Mouse (Mus musculus) frontal cortex, adult 2 months (tissue): ENCODE measurements around the gene Ptprg. TPM values are rescaled to one million over a fixed set of nuclear protein-coding genes. Genes with fewer than 3 reads are reported as not detected.

Experiments used
- DNase-seq, 2 experiments: peaks; one replicate each; pipeline ENCODE4 v3.0.0; 2022; ENCODE audit warnings: low spot score in 1 of 2; ENCODE audit errors: extremely low spot score in 1 of 2
- polyA plus RNA-seq: library from polyadenylated mRNA; depleted of rRNA; stranded (reverse); fragments of >200 nt; gene quantifications from 2 replicates; pipeline ENCODE4 v1.2.3, GENCODE M21; 2012

The Ptprg gene
- polyA plus RNA-seq, 1 experiment: 37.9 TPM

DNA sequence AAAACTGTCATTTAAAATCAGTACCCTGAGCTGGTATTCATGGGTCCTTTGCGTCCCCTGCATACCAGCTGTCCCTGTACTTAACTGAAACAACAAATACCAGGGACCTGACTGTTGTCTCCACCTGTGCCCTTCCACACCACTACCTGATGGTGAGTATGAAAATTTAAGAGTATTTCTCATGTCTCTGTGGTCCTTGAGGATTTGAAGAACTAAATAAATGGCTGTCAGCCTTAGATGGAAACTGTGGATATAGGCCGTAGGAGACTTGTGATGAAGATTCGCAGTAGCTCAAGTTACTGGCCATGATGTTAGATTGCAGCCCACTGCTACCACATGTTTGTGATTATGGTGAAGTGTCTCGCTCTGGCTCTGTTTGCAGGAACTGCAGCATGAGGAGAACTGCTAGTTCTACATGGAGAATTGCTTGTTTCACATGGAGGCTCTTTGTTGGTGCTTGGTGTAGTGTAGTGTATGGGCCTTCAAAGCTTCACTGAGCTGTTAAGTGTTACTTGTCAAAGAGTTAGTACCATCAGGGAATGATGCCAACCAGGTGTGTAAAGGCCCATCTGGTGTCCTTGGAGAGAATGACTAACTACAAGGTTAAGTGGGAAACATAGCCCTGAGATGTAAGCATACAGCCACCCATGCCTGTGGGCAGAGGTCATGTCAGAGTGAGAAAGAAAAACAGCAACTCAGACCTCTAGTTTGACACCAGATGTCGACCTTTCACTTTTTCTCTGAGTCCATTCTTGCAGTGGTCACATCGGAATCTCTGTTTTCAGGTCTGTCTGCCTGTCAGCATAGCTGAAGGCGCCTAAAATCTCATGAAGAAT lies 518.9 kb downstream of the Ptprg start:
- no peak for DNase-seq

DNA sequence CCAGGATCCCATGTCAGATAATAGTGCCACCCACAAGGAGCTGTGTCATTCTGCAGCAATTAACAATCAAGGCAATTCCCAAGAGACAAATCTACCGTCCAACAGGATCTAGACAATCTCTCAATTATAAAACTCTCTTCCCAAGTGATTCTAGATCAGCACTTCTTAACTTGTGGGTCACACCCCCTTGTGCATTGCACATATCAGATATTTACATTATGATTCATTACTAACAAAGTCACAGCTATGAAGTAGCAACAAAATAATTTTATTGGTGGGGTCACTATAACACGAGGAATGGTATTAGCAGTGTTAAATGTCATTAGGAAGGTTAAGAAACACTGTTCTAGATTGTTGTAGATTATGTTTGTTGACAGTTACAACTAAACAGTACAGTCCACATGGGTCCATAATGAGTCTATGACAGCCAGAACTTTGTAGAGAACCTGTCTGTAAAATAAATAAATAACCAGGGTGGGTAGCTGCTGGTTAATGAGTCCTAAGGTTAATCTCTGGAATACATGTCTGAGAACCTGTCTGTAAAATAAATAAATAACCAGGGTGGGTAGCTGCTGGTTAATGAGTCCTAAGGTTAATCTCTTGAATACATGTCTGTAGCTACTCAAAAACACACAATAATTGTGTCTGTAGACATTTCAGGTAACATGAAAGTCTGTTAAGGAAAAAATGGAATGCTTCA lies 520.2 kb downstream of the Ptprg start:
- DNase-seq: no peak

DNA sequence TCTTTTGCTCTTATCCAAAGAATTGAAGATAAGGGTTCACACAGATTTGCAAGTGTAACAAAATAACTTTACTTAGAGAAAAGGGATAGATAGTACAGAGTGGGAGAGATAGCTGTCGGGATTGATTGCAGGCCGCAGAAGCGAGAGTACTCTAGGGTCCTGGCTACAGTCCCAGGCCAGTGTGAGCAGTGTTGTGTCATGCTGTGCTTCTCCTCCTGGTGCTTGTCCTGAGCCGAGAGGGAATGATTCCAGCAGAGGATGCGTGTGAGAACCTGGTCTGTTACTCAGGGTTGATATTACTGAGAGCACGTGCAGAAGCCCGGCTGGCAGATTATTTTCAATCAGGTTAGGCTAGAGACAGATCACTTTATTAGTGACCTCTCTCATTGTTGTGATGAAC lies 523.9 kb downstream of the Ptprg start:
- no peak for DNase-seq

DNA sequence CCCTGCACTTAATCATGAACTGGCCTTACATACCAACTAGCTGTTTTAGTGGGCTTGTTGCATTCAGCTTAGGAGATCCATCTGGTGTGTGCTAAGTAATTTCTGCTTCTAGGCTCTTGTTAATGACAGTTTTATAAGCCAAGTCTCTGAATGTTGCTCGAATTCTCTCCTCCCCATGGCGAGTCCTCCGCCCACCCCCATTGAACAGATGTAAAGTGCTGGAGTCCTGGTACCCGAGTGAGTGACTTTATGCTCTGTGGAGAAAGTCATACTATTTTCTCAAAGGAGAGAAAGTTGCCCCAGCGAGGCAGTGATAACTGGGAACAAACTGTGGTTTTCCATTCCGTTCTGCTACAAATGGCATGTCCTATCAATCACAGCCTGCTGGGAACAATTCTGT lies 525.9 kb downstream of the Ptprg start:
- DNase-seq: peak in 1 of 2 experiments; percentile 41

DNA sequence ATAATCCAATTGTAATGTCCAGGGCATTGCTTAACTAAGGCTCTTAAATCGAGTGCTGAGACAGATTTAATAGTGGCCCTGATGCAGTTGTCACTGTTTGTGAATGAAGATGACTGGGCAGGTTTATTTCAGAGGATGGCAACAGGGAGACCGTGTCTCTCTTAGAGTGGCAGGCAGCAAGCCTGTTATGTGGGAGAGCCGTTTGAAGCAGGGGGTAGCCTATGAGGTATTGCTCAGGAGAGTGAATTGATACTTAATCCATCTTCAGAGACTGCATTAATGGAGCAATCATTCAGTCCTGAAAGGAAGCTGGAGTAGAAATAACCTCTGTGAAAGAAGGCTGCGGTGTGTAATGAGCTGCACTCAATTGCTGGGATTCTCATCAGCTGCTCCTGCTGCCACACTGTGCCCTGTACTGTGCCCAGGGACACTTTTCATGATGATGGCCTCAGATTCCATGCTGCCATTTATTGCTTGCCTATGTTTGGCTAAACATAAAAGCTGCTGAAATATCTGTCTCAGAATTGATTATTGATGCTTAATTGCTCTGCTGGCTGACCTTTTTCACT lies 526.6 kb downstream of the Ptprg start:
- no peak for DNase-seq

DNA sequence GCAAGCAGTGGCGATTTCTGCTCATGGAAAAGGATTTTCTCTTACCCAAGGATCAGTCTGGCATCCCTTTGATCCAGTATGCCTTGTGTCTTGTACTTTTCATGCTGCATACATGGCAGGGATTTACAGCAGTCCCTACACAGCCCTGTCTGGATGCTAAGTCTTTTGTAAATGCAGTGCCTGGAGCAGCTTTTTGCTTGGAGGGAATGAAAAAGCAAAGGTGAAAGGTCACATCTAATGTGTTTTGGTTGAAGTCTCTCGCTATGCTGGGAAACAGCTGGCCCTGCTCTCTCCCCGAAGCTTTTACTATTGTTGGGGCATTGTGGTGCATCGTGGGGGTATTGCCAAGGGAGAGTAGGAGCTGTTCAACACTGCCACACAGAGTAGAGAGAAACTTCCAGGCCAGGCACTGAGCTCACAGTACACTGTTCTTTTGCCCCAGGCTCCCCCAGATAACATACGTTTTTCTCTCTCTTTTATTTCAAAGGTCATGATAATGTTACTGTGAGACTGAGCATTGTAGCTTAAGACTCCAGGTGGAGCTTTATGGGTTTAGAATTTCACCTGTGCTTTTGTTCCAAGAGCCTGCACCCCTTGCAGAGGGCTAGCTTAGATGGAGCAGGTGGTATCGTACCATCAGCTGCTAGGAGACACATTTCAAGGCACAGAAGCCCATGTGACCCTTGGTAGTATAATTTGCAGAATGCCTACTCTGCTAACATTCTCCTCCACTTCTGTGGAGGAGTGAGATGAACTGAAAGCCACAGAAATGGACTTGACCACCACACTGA lies 529.0 kb downstream of the Ptprg start:
- no peak for DNase-seq

DNA sequence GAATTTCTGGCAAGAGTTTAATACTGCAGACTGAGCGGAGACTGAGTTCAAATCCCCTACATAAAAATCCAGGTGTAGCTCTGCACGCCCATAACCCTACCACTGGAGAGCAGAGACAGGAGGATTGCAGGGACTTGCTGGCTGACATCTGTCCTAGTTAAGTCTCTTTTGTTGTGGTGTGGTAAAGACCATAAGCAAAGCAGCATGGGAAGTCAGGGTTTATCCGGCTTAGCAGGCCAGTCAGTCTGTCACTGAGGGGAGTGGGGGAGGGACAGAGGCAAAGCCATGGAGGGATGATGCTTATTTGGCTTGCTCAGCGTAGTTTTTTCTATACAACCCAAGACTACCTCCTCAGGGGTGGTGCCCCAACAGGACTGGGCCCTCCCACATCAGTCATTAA lies 530.7 kb downstream of the Ptprg start:
- DNase-seq: no peak

DNA sequence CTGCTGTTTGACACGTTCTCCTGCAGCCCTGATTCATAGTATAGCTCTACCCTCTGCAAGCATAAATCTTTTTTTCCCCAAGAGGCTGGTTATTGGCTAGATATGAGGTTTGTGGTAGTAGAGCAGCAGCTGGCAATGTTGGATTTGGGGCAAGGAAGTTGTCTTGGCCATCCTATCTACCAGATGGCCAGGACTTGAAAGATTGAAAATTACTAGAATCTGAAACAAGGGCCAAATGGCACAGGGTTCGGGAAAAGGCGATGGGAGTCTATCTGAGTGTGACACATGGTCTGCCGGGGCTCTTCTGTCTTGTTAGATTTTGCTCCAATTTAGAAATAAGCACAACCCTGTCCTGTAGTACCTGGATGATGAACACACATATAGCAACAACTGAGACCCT lies 531.7 kb downstream of the Ptprg start:
- DNase-seq: no peak

DNA sequence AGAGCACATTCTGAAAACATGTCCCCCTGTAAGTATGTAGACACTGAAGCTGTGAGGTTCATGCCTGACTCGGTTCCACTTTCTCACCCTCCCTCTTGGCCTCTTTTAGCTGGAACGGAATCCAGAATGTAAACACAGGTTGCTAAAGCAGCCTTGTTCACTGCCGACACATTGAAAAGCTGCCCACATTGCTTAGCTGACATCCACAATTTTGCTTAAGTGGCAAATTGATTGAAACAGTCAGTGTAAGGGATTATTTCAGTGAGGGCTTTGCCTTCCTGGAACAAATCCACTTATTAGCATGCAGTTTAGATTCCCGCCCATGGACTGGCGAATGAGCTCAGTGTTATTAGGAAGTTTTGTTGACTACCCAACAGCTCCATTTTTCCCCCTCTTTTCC lies 532.8 kb downstream of the Ptprg start:
- no peak for DNase-seq

DNA sequence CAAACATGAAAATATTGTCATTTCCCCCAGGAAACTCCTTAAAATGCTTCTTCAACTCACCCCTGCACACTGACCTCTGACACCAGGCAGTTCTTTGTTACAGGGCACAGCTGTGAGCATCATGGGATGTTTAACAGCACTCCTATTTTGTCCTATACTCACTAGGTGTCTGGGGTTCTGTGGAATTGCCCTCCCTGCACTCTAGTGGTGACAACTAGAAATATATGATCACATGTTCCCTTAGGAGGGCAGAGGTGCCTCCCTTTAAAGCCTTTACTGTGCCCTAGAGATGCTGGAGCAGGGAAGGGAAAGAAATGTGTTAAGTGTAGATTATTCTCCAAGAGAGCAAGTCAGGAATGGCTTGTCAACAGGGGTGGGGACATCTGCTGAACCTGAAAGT lies 536.6 kb downstream of the Ptprg start:
- DNase-seq: no peak

DNA sequence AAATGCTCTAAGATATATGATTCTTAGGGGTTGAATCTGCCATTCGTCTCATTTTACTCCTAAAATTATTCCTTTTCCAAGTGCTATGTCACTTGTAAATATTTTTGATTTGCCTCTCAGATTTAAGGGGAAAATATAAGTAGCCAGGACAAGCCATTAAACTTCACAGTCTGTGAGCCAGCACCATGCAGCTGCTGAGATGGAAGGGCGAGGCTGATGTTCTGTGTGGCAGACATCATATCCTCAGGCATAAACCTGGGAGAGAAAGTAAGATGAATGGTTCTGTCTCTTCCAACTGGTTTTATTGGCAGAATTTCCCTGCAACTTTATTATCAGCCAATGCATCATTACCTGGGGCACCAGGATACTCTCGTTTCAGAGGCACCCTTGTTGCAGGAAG lies 538.4 kb downstream of the Ptprg start:
- DNase-seq: no peak

DNA sequence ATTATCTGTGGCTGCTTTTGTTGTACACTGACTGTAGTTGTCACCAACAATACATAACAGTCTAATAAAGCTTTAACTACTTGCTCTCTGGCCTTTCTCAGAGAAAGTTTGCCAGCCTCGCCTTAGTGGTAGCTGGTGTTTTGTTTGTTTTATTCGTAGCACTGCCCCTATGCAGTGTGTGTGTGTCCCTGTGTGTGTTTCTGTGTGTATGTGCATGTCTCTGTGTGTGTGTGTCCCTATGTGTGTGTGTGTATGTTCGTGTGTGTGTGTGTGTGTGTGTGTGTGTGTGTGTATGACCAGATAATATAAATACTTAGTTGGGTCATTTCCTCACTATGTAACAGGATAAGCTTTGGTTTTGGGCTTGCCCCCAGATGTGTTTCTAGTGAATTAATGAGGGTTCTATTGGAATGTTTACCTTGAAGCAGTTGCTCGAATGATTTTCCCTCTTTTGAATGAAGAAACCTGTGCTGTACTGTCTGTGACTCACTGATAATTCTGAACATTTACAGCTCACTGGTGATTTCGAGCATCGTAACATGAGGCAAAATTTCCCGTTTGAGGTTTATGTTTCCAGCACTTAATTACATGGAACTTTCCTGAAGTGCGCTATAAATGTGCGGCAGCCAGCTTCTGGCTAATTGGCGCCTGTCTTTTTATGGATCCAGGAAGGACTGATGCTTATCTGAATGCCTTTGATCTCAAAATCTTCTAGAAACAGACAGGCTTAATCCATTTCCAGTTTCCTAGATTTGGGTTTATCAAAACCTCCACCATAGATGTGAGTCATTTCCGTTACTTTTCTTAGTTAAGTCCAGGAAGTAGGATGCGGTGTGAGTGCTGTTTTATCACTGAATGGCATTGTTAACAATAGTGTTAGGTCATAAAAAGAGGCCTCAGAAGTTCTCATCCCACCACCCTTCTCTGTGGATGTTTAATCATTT lies 546.3 kb downstream of the Ptprg start:
- no peak for DNase-seq

DNA sequence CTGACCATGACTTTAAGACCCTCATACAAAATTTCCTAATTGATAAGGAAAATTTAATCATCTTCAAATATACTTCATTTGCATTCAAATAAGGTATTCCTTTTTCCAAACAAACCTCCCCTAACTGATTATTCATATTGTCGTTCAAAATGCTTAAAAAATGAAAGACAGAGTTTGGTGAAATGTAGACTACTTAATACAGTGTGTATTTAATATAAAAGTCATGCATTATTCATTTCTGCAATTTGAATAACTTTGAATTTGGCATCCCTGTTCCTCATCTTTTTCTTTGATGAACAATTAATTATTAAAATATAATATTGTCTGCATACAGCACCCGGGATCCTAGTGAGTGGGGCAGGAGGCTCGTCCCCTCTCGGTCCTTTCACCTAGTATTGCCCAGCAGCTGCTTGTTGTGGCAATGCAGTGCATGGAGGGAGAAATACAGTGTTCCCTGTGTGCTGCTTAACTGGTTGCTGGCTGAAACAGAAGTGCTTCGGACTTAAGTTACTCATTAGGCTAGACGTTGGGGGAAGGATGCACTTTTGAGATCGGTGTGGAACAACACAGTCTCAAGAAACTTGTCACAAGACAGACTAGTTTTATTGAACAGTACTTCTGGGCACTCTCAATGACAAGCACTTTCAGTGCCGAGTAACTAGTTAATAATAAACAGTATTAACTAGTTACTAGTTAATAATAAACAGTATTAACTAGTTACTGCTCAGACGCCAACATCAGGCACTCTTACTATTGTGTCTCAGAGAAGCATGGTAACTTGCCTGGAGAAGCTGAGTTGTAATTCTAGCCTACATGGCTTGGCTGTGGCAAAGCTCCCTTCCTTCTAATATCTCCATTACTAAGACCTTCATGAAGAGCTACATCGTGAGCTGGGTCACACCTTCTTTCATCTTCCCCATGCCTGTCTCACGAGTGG lies 549.3 kb downstream of the Ptprg start:
- DNase-seq: no peak

DNA sequence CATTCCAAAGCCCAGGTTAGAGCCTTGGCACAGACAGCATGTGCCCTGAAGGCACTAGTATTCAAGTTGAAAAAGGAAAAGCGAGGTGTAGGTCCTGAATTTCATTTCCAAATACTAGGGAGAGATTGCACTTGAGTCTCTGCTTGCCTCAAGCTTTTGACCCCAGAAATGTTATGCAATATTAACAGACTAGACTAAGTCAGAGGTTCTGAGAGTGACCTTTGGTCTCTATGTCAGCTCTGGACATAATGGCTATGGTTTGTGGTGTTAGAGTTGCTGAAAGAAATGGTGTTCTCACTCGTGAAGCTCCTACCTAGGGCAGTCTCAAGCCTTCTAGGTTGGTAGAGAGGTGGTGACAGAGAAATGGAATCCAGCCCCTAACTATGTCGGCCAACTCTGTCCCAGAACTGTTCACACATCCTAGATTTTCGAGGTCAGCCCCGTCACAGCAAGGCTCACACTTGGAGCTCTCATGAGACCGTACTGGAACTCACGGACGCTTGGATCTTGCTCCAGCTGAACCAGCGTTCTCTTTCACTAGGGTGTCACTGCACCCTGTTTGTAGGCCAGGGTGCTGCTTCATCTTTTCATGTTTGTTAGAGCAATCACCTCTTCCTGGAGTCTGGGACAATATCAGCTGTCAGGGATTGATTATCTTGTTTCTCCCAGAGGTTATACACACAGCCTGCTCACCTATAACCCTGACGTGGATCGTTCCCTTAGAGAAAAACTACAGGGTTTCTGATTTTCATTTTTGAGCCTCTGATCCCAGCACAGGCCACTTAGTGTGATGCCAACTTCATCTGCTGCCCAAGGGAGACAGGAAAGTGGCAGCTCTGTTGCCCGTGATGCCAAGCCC lies 551.2 kb downstream of the Ptprg start:
- DNase-seq: no peak

DNA sequence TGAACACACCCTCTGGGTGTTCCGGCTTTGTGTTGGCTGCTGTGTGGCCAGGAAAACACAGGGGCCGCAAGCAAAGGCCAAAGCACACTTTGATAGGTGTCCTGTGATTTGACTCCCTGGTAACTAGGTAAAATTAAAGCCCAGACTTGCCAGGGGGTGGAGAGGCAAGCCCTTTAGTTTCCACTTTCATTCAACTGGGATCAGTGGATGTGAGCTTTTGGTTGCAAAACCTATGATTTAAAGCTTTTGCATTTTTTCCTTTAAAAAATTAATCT lies 551.8 kb downstream of the Ptprg start:
- no peak for DNase-seq

DNA sequence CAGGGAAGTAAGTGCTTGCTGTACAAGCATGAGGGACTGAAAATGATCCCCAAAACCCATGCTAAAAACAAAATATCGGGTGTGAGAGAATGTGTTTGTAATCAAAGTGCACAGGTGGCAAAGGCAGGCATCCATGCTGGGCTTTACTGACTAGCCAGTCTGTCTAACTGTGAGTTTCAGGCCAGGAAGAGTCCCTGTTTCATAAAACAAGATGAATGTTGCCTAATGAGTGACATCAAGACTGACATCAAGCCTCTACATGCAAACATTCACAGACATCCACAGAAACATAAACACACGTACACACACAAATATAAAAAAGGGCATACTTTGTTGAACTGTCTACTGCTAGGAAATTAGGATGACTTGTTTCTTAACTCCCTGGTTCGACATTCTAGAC lies 552.3 kb downstream of the Ptprg start:
- DNase-seq: no peak

DNA sequence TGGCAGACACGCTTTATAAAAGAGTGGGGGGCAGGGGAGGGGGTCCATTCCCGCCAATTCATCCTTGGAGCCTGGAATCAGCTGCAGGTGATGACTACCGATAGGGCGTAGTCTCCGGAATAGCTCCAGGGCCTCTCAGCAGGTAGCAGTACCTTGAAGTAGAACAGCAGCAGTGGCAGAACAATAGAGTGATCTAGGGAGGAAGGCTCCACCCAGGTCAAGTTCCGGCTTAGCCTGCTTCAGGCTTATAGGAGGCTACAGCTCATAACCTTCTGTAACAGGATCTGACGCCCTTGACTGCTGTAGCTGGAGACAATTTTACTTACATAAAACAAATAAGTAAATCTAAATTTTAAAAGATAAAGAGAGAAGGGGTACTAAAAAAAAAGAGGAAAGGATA lies 554.1 kb downstream of the Ptprg start:
- DNase-seq: no peak

DNA sequence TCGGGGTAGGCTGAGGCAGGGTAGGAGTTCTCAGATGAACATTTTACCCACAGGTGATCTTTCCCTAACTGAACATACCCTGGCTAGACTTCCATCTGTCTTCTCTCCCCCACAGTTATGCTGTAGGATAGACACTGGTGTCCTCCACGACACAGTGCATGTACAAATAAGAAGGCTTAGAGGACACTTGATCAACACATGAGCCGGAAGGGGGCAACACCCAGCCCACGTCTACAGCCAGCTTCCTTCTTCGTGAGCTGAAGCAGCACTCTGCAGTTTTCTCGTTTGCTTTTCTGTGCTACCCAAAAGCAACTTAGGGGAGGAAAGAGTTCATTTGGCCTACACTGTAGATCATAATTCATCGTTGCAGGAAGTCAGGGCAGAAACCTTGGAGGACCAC lies 554.7 kb downstream of the Ptprg start:
- no peak for DNase-seq
